Mouse (Mus musculus) WW6 (cell line): ENCODE data around the gene Sh2d5.

Experiments
- DNase-seq: peaks from one replicate; pipeline ENCODE4 v3.0.0-alpha.2; 2013; ENCODE audit warnings: low read depth, low spot score

Gene Sh2d5

GRCm38 (mm10) chr4:138250088-138250960 is at the start of gene Sh2d5, which contains the start of gene Kif17:
Sh2d5 (plus strand) TSS chr4:138250403.
Kif17 (plus strand) TSS chr4:138250435.
- DNase-seq: peak; percentile 78

- no peak for DNase-seq
These were observed 49.4 kb upstream of the Sh2d5 start for GRCm38 (mm10) chr4:138200769-138201168.

- DNase-seq: no peak
These were observed 48.5 kb upstream of the Sh2d5 start for GRCm38 (mm10) chr4:138201696-138202095.

- DNase-seq: no peak
These were observed 40.1 kb upstream of the Sh2d5 start for GRCm38 (mm10) chr4:138210116-138210515.

GRCm38 (mm10) chr4:138213861-138214260 is 36.3 kb upstream of the Sh2d5 start:
- no peak for DNase-seq

- DNase-seq: no peak
These were observed 34.5 kb upstream of the Sh2d5 start for GRCm38 (mm10) chr4:138215671-138216199.

- peak; percentile 47 for DNase-seq
These were observed 33.9 kb upstream of the Sh2d5 start, which contains the start of gene Hp1bp3 for GRCm38 (mm10) chr4:138216200-138216890. Hp1bp3 (plus strand) TSS chr4:138216296.

- peak; percentile 94 for DNase-seq
These were observed 33.3 kb upstream of the Sh2d5 start for GRCm38 (mm10) chr4:138216891-138217392.

- DNase-seq: no peak
These were observed 32.8 kb upstream of the Sh2d5 start for GRCm38 (mm10) chr4:138217441-138217840.

- no peak for DNase-seq
These were observed 32.1 kb upstream of the Sh2d5 start for GRCm38 (mm10) chr4:138217951-138218685.

GRCm38 (mm10) chr4:138219331-138219730 is 30.9 kb upstream of the Sh2d5 start:
- DNase-seq: no peak

- DNase-seq: no peak
These were observed 29.4 kb upstream of the Sh2d5 start for GRCm38 (mm10) chr4:138220761-138221160.

GRCm38 (mm10) chr4:138221406-138221805 is 28.8 kb upstream of the Sh2d5 start:
- DNase-seq: no peak

- no peak for DNase-seq
These were observed 27.8 kb upstream of the Sh2d5 start for GRCm38 (mm10) chr4:138222396-138222795.

GRCm38 (mm10) chr4:138223623-138224022 is 26.6 kb upstream of the Sh2d5 start:
- no peak for DNase-seq

GRCm38 (mm10) chr4:138246756-138247665 is 3.2 kb upstream of the Sh2d5 start:
- no peak for DNase-seq

- DNase-seq: no peak
These were observed 1.6 kb downstream of the Sh2d5 start for GRCm38 (mm10) chr4:138251819-138252218.

GRCm38 (mm10) chr4:138252231-138252630 is 2.0 kb downstream of the Sh2d5 start:
- DNase-seq: no peak

- DNase-seq: no peak
These were observed 7.0 kb downstream of the Sh2d5 start for GRCm38 (mm10) chr4:138257116-138257687.

- DNase-seq: no peak
These were observed 8.5 kb downstream of the Sh2d5 start for GRCm38 (mm10) chr4:138258663-138259062.
